Mouse (Mus musculus): ENCODE data around the gene Scfd1.

Scfd1 gene

GRCm38 (mm10) chr12:51377003-51377887, at the start of gene Scfd1:
Gene Scfd1, plus strand, starts transcription at chr12:51377510.
- peak; percentile 81 to 83 for DNase-seq

GRCm38 (mm10) chr12:51337014-51337413, 40.3 kb upstream of the Scfd1 start:
- no peak for DNase-seq

DNA sequence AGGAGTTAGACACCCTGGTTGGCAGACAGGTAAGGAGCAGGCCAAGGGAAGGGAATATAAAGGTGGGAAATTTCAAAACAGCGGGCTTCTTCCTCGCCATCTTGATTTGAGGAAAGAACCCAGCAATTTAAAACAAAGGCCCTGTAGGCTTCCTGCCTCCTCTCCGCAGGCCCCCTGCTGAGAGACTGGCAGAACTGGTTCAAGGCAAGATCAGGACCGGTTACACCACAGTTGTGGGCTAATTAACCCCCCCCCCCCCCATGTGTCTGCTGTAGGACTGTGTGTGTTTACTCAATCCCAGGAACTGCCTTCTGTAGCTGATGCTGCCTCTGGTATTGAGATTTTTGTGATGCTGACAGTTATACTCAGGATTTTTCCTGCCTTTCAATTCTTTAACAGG, 31.2 kb upstream of the Scfd1 start:
- no peak for DNase-seq

DNA sequence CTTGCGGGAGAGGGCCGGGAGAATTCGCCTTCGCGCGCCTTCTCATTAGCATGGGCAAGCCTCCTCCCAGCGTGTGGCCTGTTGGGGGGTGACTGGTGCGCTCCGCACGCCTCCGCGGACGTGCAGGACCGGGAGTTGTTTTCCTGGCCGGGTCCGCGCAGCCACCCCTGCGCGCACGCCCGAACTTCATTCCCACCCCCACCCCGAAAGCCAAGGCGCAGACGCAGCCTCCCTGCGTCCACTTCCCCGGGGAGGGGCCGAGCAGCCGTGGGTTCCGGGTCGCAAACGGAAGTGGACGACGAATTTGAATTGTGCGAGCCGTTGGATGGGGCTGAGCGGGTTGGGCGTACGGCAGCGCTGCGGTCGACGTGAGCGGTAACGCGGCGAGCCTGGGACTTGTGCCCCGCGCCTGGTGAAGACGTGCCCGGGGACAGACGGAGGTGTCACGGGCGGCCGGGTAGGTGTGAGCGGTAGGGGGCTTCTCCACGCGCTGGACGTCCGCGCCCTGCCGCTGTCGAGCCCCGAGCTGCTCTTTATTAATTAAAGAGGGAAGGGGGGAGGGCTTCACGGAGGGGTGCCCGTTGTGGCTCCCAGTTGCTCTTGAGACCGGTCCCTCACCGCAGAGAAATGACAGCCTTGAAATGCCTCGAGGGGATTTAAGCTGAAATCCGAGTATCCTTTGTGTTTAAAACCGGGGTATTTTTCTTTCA, 29.2 kb upstream of the Scfd1 start, which contains the start of gene G2e3:
G2e3 (plus strand) TSS at position 74 of the 710 bp plus-strand sequence.
- DNase-seq, result peak; percentile 76 to 77

DNA sequence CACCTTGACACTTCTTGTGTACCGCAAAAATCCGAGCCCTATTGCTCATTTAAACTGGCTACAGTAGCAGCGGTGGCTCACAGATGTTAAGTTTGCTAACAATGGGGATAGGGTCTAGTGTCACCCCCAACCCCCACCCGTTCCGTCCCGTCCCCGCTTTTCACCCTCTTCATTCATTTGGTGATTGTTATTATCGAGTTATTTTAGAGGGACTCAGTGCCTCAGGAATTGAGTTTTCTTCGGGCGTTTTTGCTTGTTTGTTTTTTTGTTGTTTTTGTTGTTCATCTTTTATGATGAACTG, 28.7 kb upstream of the Scfd1 start:
- DNase-seq, result no peak

GRCm38 (mm10) chr12:51355296-51355695, 22.0 kb upstream of the Scfd1 start:
- peak in 1 of 2 experiments; percentile 9 for DNase-seq

GRCm38 (mm10) chr12:51361294-51361693, 16.0 kb upstream of the Scfd1 start:
- DNase-seq, result no peak

GRCm38 (mm10) chr12:51362898-51363297, 14.4 kb upstream of the Scfd1 start:
- no peak for DNase-seq

DNA sequence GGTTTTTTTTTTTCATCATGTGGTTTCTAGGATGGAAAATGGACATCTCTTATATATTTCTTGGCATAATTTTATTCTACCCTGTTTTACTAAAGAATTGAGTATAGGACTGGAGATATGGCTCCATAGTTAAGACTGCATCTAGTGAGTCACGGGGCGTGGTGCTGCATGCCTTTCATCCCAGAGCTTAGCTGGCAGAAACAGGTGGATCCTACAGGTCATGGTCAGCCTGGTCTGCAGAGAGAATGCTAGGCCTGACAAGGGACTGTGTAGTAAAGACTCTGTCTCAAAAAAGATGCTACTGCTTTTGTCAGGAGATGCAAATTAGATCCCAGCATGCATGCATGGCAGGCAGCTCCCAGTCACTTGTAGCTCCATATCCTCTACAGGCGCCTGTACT, 8.8 kb upstream of the Scfd1 start:
- DNase-seq, result no peak

DNA sequence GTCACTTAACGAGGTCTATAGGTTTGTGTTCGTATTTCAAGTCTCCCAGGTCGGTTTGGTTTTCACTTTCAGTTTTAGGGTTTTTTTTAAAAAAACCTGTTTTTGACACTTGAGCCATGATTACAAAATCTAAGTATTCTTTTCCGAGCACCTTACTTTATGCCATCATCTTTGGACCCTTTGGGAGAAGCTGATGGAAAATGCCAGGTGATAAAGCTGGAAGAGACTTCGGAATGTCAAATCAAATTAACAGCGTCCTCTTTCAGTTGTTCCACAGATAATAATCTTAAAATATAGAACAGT, 529 bp downstream of the Scfd1 start:
- no peak for DNase-seq

- no peak for DNase-seq
Observed at GRCm38 (mm10) chr12:51399871-51400270, 22.6 kb downstream of the Scfd1 start.

- peak in 1 of 2 experiments; percentile 9 for DNase-seq
Observed at GRCm38 (mm10) chr12:51402060-51402698, 24.9 kb downstream of the Scfd1 start.

- DNase-seq, result no peak
Observed at GRCm38 (mm10) chr12:51403987-51404586, 26.8 kb downstream of the Scfd1 start.

GRCm38 (mm10) chr12:51411362-51411761, 34.1 kb downstream of the Scfd1 start:
- DNase-seq, result no peak

DNA sequence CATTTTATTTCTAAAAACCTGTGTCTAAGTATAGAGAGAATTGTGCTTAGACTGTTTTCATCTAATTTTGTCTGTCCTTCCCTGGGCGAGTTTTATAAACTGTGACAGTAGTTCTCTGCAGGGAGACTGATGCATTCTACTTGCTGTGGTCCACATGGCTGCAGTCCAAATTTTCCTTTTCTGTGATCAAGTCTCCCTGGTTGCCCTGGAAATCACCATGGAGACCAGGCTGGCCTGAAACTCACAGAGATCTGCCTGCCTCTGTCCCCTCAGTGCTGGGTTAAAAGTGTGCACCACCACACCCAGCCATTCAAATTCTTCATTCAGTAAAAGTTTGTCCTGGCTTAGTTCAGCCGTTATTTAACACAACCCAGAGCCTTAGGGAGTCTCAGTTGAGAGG, 60.2 kb downstream of the Scfd1 start:
- no peak for DNase-seq

GRCm38 (mm10) chr12:51438311-51438710, 61.0 kb downstream of the Scfd1 start:
- DNase-seq, result no peak

DNA sequence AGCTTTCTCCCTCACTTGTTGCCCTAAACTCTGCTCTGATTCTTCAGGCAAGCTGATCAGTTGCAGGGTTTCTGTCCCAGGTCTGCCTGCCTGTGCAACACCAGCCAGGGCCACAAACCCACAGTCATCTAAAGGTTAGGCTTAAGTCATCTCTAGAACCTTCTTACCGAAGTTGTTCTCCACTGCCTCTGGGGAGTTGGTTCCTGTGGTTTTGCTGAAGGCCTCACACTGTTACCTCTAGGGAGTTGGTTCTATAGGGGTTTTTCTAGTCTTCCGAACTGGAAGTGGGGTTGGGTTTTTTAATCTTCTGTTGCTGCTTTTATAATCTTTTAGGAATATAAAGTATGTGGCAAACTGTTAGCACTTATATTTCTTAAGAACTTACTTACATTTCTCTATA, 72.0 kb downstream of the Scfd1 start:
- DNase-seq, result no peak

DNA sequence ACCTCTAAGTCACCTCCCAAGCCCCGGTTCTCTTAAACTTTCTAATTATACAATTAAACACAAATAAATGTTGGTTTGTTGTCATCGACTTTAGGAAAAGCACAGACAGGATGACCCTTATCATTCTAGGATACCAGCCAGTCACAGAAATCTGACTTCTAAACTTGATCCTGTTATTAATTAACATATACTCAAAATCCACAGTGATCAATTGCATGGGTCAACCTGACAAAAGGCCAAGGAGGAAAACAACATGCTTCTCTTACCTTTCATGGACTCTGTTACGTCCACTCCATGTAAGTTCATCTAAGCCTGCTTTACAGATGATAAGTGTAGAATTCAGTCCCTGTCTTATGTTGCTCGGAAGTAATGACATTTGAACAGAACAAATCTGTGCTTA, 93.6 kb downstream of the Scfd1 start:
- DNase-seq, result no peak

DNA sequence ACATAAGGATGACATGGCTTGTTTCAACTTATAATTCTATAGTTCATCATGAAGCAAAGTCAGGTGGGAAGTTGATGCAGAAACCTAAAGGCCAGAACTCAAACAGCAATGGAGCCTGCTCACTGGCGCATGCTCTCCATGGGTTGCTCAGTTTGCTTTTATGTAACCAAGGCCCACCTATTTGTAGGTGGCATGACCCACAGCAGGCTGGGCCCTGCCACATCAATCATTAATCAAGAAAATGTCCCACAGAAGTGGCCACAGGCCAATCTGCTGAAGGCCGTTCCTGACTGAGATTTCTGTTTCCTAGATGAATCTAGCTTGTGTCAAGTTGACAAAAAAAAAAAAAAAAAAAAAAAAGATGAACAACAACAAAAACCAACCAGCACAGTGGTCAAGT, 103.9 kb downstream of the Scfd1 start:
- no peak for DNase-seq

DNA sequence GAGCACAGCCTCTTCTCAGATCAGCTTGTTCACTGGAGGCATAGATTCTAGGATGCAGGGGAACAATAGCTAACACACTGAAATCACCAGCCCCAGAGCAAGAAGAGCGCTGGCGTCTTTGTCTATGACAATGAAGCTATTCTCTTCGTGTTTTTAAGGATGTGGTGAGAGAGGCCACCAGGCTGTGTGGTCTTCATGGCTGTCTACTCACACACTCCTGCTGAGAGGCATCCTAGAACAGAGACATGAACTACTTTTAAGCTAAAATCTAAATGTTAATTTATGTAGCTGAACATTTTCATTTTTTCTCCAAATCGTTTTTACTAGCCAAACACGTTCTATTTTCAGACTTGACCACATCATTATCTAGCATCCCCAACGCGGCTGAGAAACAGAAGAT, 114.7 kb downstream of the Scfd1 start:
- no peak for DNase-seq

DNA sequence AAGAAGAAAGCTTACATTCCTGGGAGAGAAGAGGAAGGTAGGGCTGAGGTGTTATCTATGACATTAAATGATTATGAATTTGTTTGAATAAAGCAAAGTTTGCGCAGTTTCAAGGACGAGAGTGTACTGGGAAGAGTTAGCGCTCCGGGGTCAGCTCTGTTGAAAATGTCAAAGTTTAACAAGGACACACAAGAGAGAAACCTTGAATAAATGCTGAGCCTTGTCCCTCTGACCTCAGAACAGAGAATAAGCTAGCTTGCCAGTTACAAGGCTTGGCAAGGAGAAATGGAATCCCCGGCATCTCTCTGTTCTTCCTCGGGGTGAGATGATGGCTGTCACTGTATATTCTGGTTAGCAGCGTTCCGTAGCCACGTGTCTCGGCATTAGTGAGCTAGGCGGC, 116.2 kb downstream of the Scfd1 start:
- no peak for DNase-seq

GRCm38 (mm10) chr12:51494641-51495040, 117.3 kb downstream of the Scfd1 start:
- no peak for DNase-seq

Data from spleen, adult 18-20 months (tissue).